Mouse (Mus musculus): ENCODE results near the gene Olfr533. TPM values are rescaled to one million over a fixed set of nuclear protein-coding genes. Genes with fewer than 3 reads are reported as not detected.
"Not testable (repeated sequence)": the region's sequence is repeated elsewhere in the genome, so short reads cannot be mapped to it uniquely, and the experiment has no call there.

Olfr533 gene
- not detected in 2 replicates for total RNA-seq (2017)

DNA sequence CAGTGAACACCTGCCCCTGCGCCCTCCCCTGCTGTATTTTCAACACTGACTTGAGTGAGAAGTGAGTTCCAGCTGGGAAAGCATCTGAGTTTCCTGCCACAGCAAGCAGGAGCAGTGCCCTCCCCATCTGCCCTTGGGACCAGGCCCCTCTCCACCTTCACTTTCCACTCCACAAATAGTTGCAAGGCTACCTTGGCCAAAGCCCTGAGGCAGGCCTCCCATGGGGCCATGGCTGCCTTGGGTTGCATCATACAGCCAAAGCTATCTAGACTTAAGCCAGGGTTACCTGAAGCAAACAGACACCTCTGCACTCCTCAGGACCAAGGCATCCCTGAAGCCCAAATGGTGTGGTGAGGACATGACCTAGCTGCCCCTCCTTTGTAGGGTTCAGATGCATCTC, at the start of gene Olfr533:
Olfr533 (plus strand) TSS at position 301 of the 400 bp plus-strand sequence.
- not testable (repeated sequence) for ATAC-seq (replicated peaks in 1 of 2; ENCODE audit: insufficient read depth in 1 of 2, low FRiP score in 2 of 2, low TSS enrichment in 1 of 2, low read depth in 1 of 2, poor library complexity in 2 of 2, severe bottlenecking in 2 of 2)

DNA sequence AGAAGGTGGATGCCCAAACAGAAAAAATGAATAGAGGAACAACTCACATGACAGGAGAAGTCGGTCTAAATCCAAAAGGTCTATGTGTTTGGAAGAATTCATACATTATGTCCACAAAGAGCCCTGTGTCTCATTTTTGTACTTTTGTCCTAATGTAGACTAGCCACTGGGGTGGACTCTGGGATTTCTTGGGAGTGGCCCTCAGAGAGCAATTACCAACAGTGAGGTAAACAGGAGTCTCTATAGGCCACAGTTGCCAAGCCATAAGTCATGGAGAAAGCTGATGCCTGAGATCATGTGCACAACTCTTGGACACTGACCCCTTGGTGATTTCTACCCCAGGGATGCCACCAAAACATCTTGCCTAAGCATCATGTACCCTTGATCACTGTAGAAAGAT, 41.6 kb upstream of the Olfr533 start, which contains the start of gene Olfr532:
Olfr532 (minus strand) TSS at position 101 of the 400 bp plus-strand sequence.
- ATAC-seq (replicated peaks in 1 of 2; ENCODE audit: insufficient read depth in 1 of 2, low FRiP score in 2 of 2, low TSS enrichment in 1 of 2, low read depth in 1 of 2, poor library complexity in 2 of 2, severe bottlenecking in 2 of 2): no peak

DNA sequence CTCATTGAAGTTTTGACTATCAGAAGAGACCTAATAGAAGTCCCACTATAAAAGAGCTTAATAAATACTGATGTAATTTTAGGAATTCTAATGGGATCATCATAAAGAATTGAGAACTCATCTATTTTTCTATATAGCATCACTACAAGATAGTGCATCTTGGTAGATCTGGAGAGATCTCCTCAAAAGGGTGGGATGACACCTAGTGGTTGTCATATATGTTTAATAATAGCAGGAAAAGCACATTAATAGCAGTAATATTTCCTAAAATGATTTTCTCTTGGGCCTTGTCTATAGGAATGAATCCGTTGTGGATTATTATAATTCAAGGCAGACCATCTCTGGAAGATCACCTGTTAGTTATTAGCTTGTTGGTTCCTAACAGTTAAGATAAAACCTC, 20.0 kb upstream of the Olfr533 start:
- ATAC-seq (replicated peaks in 1 of 2; ENCODE audit: insufficient read depth in 1 of 2, low FRiP score in 2 of 2, low TSS enrichment in 1 of 2, low read depth in 1 of 2, poor library complexity in 2 of 2, severe bottlenecking in 2 of 2): no peak

DNA sequence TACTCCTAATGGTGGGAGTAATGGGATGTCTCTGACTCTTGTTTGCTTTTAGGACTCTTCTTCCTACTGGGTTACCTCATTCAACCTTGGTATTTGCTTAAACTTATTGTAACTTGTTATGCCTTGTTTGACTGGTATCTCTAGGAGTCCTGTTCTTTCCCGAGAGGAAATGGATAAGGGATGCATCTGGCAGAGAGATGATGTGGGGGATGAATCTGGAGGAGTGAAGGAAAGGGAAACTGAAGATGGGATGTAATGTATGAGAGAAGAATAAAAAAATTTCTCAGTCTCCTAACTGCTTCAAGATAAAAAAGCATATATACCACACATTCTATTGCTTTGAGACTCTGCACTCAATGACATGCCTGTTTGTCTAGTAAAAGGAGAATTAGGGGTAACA, 14.7 kb downstream of the Olfr533 start:
- no peak for ATAC-seq (replicated peaks in 1 of 2; ENCODE audit: insufficient read depth in 1 of 2, low FRiP score in 2 of 2, low TSS enrichment in 1 of 2, low read depth in 1 of 2, poor library complexity in 2 of 2, severe bottlenecking in 2 of 2)

DNA sequence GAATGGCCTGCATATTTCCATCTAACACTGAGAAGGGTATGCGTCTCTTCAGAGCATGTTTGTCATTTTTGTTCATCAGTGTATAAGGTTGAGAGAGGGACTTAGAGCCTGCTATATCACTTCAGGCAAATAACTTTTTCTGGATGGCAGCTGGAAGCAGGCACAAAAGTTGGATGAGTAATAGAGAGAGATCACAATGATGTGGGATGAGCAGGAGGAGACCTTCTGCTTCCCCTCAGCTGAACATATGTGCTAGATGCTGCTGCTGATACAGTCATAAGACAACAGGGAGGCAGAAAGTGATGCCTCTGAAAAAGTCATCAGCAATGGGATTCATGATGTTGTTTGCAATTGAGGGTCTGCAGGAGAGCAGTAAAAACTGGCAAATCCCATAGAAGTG, 15.6 kb downstream of the Olfr533 start:
- ATAC-seq (replicated peaks in 1 of 2; ENCODE audit: insufficient read depth in 1 of 2, low FRiP score in 2 of 2, low TSS enrichment in 1 of 2, low read depth in 1 of 2, poor library complexity in 2 of 2, severe bottlenecking in 2 of 2): no peak

DNA sequence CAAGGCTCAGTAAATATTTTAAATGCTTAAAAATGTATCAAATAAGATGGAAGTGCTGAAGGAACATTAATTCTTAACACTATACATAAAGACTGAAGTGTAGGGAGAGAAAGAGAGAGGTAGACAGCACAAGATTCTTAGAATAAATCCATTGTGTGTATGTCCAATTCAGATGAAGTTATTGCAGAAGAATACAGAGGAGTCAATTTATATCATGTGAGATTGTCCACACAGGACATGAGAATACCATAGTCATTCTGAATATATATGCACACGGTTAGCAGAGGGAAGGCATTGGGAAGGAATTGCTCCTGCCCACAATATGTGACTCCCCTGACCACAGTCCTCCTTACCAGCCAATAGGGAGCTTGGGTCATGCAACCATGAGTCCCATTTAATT, 20.7 kb downstream of the Olfr533 start, which contains the start of gene Olfr535:
Olfr535 (plus strand) TSS at position 301 of the 400 bp plus-strand sequence.
- no peak for ATAC-seq (replicated peaks in 1 of 2; ENCODE audit: insufficient read depth in 1 of 2, low FRiP score in 2 of 2, low TSS enrichment in 1 of 2, low read depth in 1 of 2, poor library complexity in 2 of 2, severe bottlenecking in 2 of 2)

DNA sequence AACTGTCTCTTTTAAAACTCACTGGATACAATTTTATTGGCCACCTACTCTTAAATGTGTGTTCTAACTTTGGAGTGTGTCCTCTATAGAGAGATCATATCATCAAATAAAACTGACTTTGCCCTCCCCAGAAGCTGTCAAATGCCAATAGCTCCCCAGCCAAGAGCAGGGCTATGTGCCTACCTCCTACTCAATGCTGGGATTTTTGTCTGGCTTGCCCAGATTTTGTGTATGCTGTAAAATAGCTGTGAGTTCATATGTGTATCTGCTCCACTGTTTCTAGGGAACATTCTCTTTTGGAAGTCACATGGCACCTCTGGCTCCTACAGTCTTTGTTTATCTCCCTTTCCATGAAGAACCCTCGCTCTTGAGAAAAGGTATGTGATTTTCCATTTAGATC, 25.8 kb downstream of the Olfr533 start:
- no peak for ATAC-seq (replicated peaks in 1 of 2; ENCODE audit: insufficient read depth in 1 of 2, low FRiP score in 2 of 2, low TSS enrichment in 1 of 2, low read depth in 1 of 2, poor library complexity in 2 of 2, severe bottlenecking in 2 of 2)

DNA sequence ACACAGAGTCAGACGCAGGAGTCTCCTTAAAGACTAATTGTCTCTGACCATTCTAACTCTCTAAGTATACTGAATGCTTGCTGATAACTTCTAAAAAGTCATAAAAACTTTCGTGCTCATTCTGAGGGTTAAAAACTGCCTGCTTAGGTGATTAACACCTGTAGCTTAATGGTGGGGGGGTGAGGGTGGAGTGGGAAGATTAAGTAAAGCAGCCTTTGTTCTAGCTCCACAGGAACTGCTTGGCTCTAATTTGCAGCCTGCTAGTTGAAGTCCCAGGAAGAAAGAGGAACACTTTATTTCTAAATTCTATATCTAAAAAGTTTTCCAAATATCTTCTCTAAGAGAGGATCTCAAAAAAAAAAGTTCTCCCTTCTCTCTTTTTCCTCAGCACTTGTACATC, 31.1 kb downstream of the Olfr533 start:
- no peak for ATAC-seq (replicated peaks in 1 of 2; ENCODE audit: insufficient read depth in 1 of 2, low FRiP score in 2 of 2, low TSS enrichment in 1 of 2, low read depth in 1 of 2, poor library complexity in 2 of 2, severe bottlenecking in 2 of 2)

DNA sequence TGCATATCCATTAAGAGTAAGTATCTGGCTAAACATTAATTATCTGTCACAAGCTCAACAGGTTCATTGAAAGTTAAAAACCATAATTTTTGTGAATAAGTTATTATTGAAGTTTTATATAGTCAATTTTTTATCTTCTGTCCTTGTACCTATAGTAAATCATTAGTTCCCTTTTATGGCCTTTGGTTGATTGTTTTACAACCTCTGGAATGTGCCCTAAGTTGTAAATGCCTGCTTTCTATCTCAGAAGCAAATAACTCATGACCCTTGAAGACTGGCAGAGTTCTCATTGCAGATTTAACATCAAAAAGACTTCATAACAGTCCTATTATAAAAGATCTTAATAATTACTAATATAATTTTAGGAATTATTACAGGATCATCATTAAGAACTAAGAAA, 31.5 kb downstream of the Olfr533 start:
- ATAC-seq (replicated peaks in 1 of 2; ENCODE audit: insufficient read depth in 1 of 2, low FRiP score in 2 of 2, low TSS enrichment in 1 of 2, low read depth in 1 of 2, poor library complexity in 2 of 2, severe bottlenecking in 2 of 2): no peak

DNA sequence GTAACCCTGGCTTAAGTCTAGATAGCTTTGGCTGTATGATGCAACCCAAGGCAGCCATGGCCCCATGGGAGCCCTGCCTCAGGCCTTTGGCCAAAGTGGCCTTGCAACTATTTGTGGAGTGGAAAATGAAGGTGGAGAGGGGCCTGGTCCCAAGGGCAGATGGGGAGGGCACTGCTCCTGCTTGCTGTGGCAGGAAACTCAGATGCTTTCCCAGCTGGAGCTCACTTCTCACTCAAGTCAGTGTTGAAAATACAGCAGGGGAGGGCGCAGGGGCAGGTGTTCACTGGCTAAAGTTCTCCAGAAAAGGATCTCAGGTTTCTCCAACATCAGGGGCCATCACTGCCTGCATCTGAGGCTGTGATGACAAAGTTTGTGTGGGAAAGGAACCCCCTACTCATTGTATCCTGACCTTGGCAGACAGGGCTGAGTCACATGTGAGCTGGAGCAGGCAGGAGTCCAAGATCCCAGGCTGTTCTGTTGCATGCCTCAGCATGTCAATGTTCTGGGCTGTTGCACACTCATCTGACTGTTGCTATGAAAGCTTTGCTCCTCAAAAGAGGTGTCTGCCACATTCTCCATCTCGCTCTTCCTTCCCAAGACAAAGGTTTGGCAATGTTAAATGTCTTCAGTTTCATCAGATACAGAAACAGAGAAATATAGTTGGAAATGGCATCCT, 44.3 kb downstream of the Olfr533 start, which contains the start of gene Olfr536:
Olfr536 (minus strand) TSS at position 51 of the 676 bp plus-strand sequence.
- not testable (repeated sequence) for ATAC-seq (replicated peaks in 1 of 2; ENCODE audit: insufficient read depth in 1 of 2, low FRiP score in 2 of 2, low TSS enrichment in 1 of 2, low read depth in 1 of 2, poor library complexity in 2 of 2, severe bottlenecking in 2 of 2)

Other genes starting within 250 kb of the Olfr533 start
- not detected in 2 replicates for gene Cd163l1, start 245.1 kb upstream of the Olfr533 start, total RNA-seq (2017)
- 0.50 TPM in 1 of 2 replicates, not detected in the other for gene 5830411N06Rik, start 216.1 kb upstream of the Olfr533 start, total RNA-seq (2017)
- gene Olfr525, start 142.5 kb upstream of the Olfr533 start, total RNA-seq (2017): not detected in 2 replicates
- not detected in 2 replicates for gene Olfr527, start 129.4 kb upstream of the Olfr533 start, total RNA-seq (2017)
- gene Olfr60, start 101.7 kb upstream of the Olfr533 start, total RNA-seq (2017): not detected in 2 replicates
- not detected in 2 replicates for gene Olfr530, start 87.0 kb upstream of the Olfr533 start, total RNA-seq (2017)
- gene Olfr531, start 60.5 kb upstream of the Olfr533 start, total RNA-seq (2017): not detected in 2 replicates
- not detected in 2 replicates for gene Olfr532, start 41.7 kb upstream of the Olfr533 start, total RNA-seq (2017)
- not detected in 2 replicates for gene Olfr535, start 20.8 kb downstream of the Olfr533 start, total RNA-seq (2017)
- not detected in 2 replicates for gene Olfr536, start 44.0 kb downstream of the Olfr533 start, total RNA-seq (2017)
- not detected in 2 replicates for gene Olfr538, start 104.5 kb downstream of the Olfr533 start, total RNA-seq (2017)
- gene Olfr46, start 137.9 kb downstream of the Olfr533 start, total RNA-seq (2017): not detected in 2 replicates
- not detected in 2 replicates for gene Olfr61, start 165.6 kb downstream of the Olfr533 start, total RNA-seq (2017)
- gene Olfr53, start 183.1 kb downstream of the Olfr533 start, total RNA-seq (2017): not detected in 2 replicates
- gene Olfr539, start 196.6 kb downstream of the Olfr533 start, total RNA-seq (2017): not detected in 2 replicates
- not detected in 2 replicates for gene Olfr45, start 218.6 kb downstream of the Olfr533 start, total RNA-seq (2017)
- gene Olfr541, start 233.9 kb downstream of the Olfr533 start, total RNA-seq (2017): not detected in 2 replicates